Mouse (Mus musculus): Measurements from ENCODE around the gene Spsb4. TPM values are rescaled to one million over a fixed set of nuclear protein-coding genes. Genes with fewer than 3 reads are reported as not detected.

Spsb4 gene
- polyA plus RNA-seq, 1 experiment from 2014 or later, result 23.4 TPM

GRCm38 (mm10) chr9:96961986-96962701 is 56.5 kb downstream of the Spsb4 start:
- Histone ChIP-seq H3K36me3 (ENCODE audit: control insufficient read depth, insufficient read depth) (no peaks in the 10 kb centered on the region), H3K9ac (ENCODE audit: low read depth, low read length) (no peak overlapping the region), H3K9me3 (ENCODE audit: control insufficient read depth) (no peaks in the 10 kb centered on the region), H3K4me1 (replicated peaks; ENCODE audit: control insufficient read depth, insufficient read depth, low read length) (peaks cover 17% of the 10 kb centered on the region; the same call in 1 of the 2 replicates), H3K27ac (ENCODE audit: low read depth, low read length) (peak overlapping the region; percentile 15), H3K4me2 (replicated peaks; ENCODE audit: low read depth) (no peak overlapping the region), H3K27me3 (replicated peaks; ENCODE audit: control insufficient read depth, insufficient read depth, low read length) (no peaks in the 10 kb centered on the region), H3K4me3 (ENCODE audit: low read depth, low read length) (no peak overlapping the region)
- WGBS, result 42% methylated on average over 17 of the region's 17 CpGs
- ATAC-seq, result peak; percentile 25; the same call in 1 of the 2 replicates
- TF ChIP-seq CTCF (IDR thresholded peaks at IDR 0.05; ENCODE audit: low read depth), result no peak

GRCm38 (mm10) chr9:96961006-96961405 is 57.6 kb downstream of the Spsb4 start:
- no peak overlapping the region for H3K4me3 ChIP-seq (ENCODE audit: low read depth, low read length)
- H3K4me2 ChIP-seq (replicated peaks; ENCODE audit: low read depth), result no peak overlapping the region
- TF ChIP-seq CTCF (IDR thresholded peaks at IDR 0.05; ENCODE audit: low read depth), result peak; percentile 86
- H3K27ac ChIP-seq (ENCODE audit: low read depth, low read length), result no peak overlapping the region
- peaks cover 10% of the 10 kb centered on the region; the same call in 1 of the 2 replicates for H3K4me1 ChIP-seq (replicated peaks; ENCODE audit: control insufficient read depth, insufficient read depth, low read length)
- ATAC-seq, result no peak
- H3K9ac ChIP-seq (ENCODE audit: low read depth, low read length), result no peak overlapping the region
- no peaks in the 10 kb centered on the region for H3K36me3 ChIP-seq (ENCODE audit: control insufficient read depth, insufficient read depth)
- H3K9me3 ChIP-seq (ENCODE audit: control insufficient read depth), result no peaks in the 10 kb centered on the region
- 68% methylated on average over 7 of the region's 7 CpGs for WGBS
- no peaks in the 10 kb centered on the region for H3K27me3 ChIP-seq (replicated peaks; ENCODE audit: control insufficient read depth, insufficient read depth, low read length)

GRCm38 (mm10) chr9:96960241-96960640 is 58.4 kb downstream of the Spsb4 start:
- no peak for ATAC-seq
- H3K36me3 ChIP-seq (ENCODE audit: control insufficient read depth, insufficient read depth), result no peaks in the 10 kb centered on the region
- H3K4me1 ChIP-seq (replicated peaks; ENCODE audit: control insufficient read depth, insufficient read depth, low read length), result 0 out of 2 replicates have a peak, but pooled peaks cover 9% of the 10 kb centered on the region
- H3K9me3 ChIP-seq (ENCODE audit: control insufficient read depth), result no peaks in the 10 kb centered on the region
- H3K27ac ChIP-seq (ENCODE audit: low read depth, low read length), result peak overlapping the region; percentile 3; the same call in 1 of the 2 replicates
- H3K27me3 ChIP-seq (replicated peaks; ENCODE audit: control insufficient read depth, insufficient read depth, low read length), result no peaks in the 10 kb centered on the region
- no peak overlapping the region for H3K9ac ChIP-seq (ENCODE audit: low read depth, low read length)
- H3K4me3 ChIP-seq (ENCODE audit: low read depth, low read length), result no peak overlapping the region
- peak; percentile 73 for TF ChIP-seq CTCF (IDR thresholded peaks at IDR 0.05; ENCODE audit: low read depth)
- WGBS, result 72% methylated on average over 4 of the region's 4 CpGs
- H3K4me2 ChIP-seq (replicated peaks; ENCODE audit: low read depth), result no peak overlapping the region

- ATAC-seq, result no peak; the same call in 1 of the 2 replicates
- no peak overlapping the region for H3K9ac ChIP-seq (ENCODE audit: low read depth, low read length)
- H3K4me3 ChIP-seq (ENCODE audit: low read depth, low read length), result no peak overlapping the region
- H3K9me3 ChIP-seq (ENCODE audit: control insufficient read depth), result no peaks in the 10 kb centered on the region
- no peak for TF ChIP-seq CTCF (IDR thresholded peaks at IDR 0.05; ENCODE audit: low read depth)
- H3K4me2 ChIP-seq (replicated peaks; ENCODE audit: low read depth), result no peak overlapping the region
- 73% methylated on average over 7 of the region's 7 CpGs for WGBS
- H3K27me3 ChIP-seq (replicated peaks; ENCODE audit: control insufficient read depth, insufficient read depth, low read length), result no peaks in the 10 kb centered on the region
- no peak overlapping the region for H3K27ac ChIP-seq (ENCODE audit: low read depth, low read length)
- 0 out of 2 replicates have a peak, but pooled peaks cover 9% of the 10 kb centered on the region for H3K4me1 ChIP-seq (replicated peaks; ENCODE audit: control insufficient read depth, insufficient read depth, low read length)
- no peaks in the 10 kb centered on the region for H3K36me3 ChIP-seq (ENCODE audit: control insufficient read depth, insufficient read depth)
Observed at GRCm38 (mm10) chr9:96959469-96959868, 59.2 kb downstream of the Spsb4 start.

GRCm38 (mm10) chr9:96958009-96958615 is 60.5 kb downstream of the Spsb4 start:
- H3K9me3 ChIP-seq (ENCODE audit: control insufficient read depth), result no peaks in the 10 kb centered on the region
- H3K4me2 ChIP-seq (replicated peaks; ENCODE audit: low read depth), result no peak overlapping the region
- H3K27me3 ChIP-seq (replicated peaks; ENCODE audit: control insufficient read depth, insufficient read depth, low read length), result no peaks in the 10 kb centered on the region
- no peak overlapping the region for H3K4me3 ChIP-seq (ENCODE audit: low read depth, low read length)
- H3K9ac ChIP-seq (ENCODE audit: low read depth, low read length), result no peak overlapping the region
- 27% methylated on average over 6 of the region's 6 CpGs for WGBS
- no peak for TF ChIP-seq CTCF (IDR thresholded peaks at IDR 0.05; ENCODE audit: low read depth)
- no peak for ATAC-seq
- no peak overlapping the region for H3K27ac ChIP-seq (ENCODE audit: low read depth, low read length)
- no peaks in the 10 kb centered on the region for H3K36me3 ChIP-seq (ENCODE audit: control insufficient read depth, insufficient read depth)
- 0 out of 2 replicates have a peak, but pooled peaks cover 13% of the 10 kb centered on the region for H3K4me1 ChIP-seq (replicated peaks; ENCODE audit: control insufficient read depth, insufficient read depth, low read length)

GRCm38 (mm10) chr9:96957298-96957865 is 61.3 kb downstream of the Spsb4 start:
- no peak for ATAC-seq
- WGBS, result 40% methylated on average over 6 of the region's 6 CpGs

More at GRCm38 (mm10) chr9:96957298-96957865, 61.3 kb downstream of the Spsb4 start:
- H3K4me1 ChIP-seq (replicated peaks; ENCODE audit: control insufficient read depth, insufficient read depth, low read length), result peaks cover 13% of the 10 kb centered on the region; the same call in 1 of the 2 replicates
- no peaks in the 10 kb centered on the region for H3K27me3 ChIP-seq (replicated peaks; ENCODE audit: control insufficient read depth, insufficient read depth, low read length)
- no peak overlapping the region for H3K4me3 ChIP-seq (ENCODE audit: low read depth, low read length)
- H3K27ac ChIP-seq (ENCODE audit: low read depth, low read length), result no peak overlapping the region
- no peak for TF ChIP-seq CTCF (IDR thresholded peaks at IDR 0.05; ENCODE audit: low read depth)
- no peak overlapping the region for H3K9ac ChIP-seq (ENCODE audit: low read depth, low read length)
- no peaks in the 10 kb centered on the region for H3K36me3 ChIP-seq (ENCODE audit: control insufficient read depth, insufficient read depth)
- H3K9me3 ChIP-seq (ENCODE audit: control insufficient read depth), result no peaks in the 10 kb centered on the region
- no peak overlapping the region for H3K4me2 ChIP-seq (replicated peaks; ENCODE audit: low read depth)

Data from intestine, postnatal 0 days (tissue).